Mouse (Mus musculus) heart, postnatal 0 days (tissue): Measurements from ENCODE around the gene Ssbp2. TPM values are rescaled to one million over a fixed set of nuclear protein-coding genes. Genes with fewer than 3 reads are reported as not detected.

Experiments used
- ATAC-seq: fragments of 200-750 bp; cut with Nextera tagmentation; 2 replicates; pipeline ENCODE4 v1.8.0; 2017; ENCODE audit warnings: low read depth, moderate number of reproducible peaks, moderate library complexity; ENCODE audit not compliant: insufficient read depth
- DNase-seq: peaks from one replicate; pipeline ENCODE4 v3.0.0-alpha.2; 2016; ENCODE audit warnings: low spot score
- H3K27ac ChIP-seq: fragments of 300-500 bp; sonication (generic); 2 replicates; pipeline ENCODE4 v1.5.1; 2014; ENCODE audit warnings: low read depth, mild to moderate bottlenecking
- H3K27me3 ChIP-seq: fragments of 300-500 bp; sonication (generic); 2 replicates; pipeline ENCODE4 v1.6.1; 2014; ENCODE audit warnings: low read length, mixed read lengths; ENCODE audit not compliant: control insufficient read depth, insufficient read depth
- H3K36me3 ChIP-seq: fragments of 300-500 bp; sonication (generic); replicated peaks from 2 replicates; pipeline ENCODE4 v1.6.1; 2014; ENCODE audit warnings: low read length, mixed read lengths; ENCODE audit not compliant: control insufficient read depth, insufficient read depth
- H3K4me1 ChIP-seq: fragments of 300-500 bp; sonication (generic); 2 replicates; pipeline ENCODE4 v1.6.1; 2014; ENCODE audit warnings: antibody characterized with exemption; ENCODE audit not compliant: control insufficient read depth, insufficient read depth
- H3K4me2 ChIP-seq: fragments of 300-500 bp; sonication (generic); 2 replicates; pipeline ENCODE4 v1.6.1; 2014; ENCODE audit warnings: low read depth, mild to moderate bottlenecking, low read length, moderate library complexity
- H3K4me3 ChIP-seq: fragments of 300-500 bp; sonication (generic); 2 replicates; pipeline ENCODE4 v1.5.1; 2014; ENCODE audit warnings: low read depth, low read length
- H3K9ac ChIP-seq: fragments of 300-500 bp; sonication (generic); replicated peaks from 2 replicates; pipeline ENCODE4 v1.6.1; 2014; ENCODE audit warnings: low read depth, low read length, mixed read lengths
- H3K9me3 ChIP-seq: fragments of 300-500 bp; sonication (generic); replicated peaks from 2 replicates; pipeline ENCODE4 v1.6.1; 2016; ENCODE audit warnings: low read length; ENCODE audit not compliant: control insufficient read depth
- CTCF ChIP-seq: IDR thresholded peaks from 2 replicates; pipeline ENCODE4 v1.5.1; 2016; ENCODE audit warnings: antibody characterized with exemption, control low read depth, low read depth
- EP300 ChIP-seq: IDR thresholded peaks from 2 replicates; pipeline ENCODE4 v1.6.1; 2016; ENCODE audit warnings: antibody characterized with exemption, low read depth
- WGBS: fragments of 180-500 bp; shearing (Covaris S2); extraction: QIAGEN DNeasy Blood & Tissue Kit; methylation state at CpG from one replicate; pipeline ENCODE4 v1.1.7; 2014; 5-methylcytosine and 5-hydroxymethylcytosine counted together
- polyA plus RNA-seq: library from polyadenylated mRNA; unstranded; fragments of >200 nt; fragmentation: Nextera tagmentation; extraction: Ambion mirVana; gene quantifications from 2 replicates; pipeline ENCODE4 v1.2.1, GENCODE M21; 2015
- total RNA-seq: library from RNA; depleted of rRNA; stranded (reverse); fragments of >200 nt; gene quantifications from 2 replicates; pipeline ENCODE4 v1.2.3, GENCODE M21; 2014; ENCODE audit warnings: low replicate concordance

The Ssbp2 gene
- total and polyA plus RNA-seq, 2 experiments from 2014 or later: 70.8 to 74.2 TPM

DNA sequence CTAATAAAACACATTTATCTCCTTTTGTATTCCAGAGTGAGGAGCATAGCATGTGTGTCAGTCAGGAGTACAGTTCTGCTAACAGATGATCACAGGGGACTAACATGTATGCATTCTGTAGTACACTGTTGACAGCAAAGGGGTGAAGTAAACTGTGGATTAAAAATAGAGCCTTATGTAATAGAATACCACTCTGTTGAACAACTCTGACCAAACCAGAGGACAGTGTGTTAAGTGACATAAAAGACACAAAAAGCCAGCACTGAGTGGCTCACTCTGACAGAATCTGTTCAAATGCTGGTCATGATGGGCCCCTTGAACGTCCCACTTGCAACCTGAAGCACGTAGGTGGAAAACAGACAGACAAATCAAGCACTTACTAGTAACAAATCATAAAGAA is 235.3 kb downstream of the Ssbp2 start:
- peaks cover 4% of the 10 kb centered on the region for H3K36me3 ChIP-seq
- no peaks in the 10 kb centered on the region for H3K27me3 ChIP-seq
- no peak for TF ChIP-seq EP300
- TF ChIP-seq CTCF: no peak
- H3K4me1 ChIP-seq: peaks cover 18% of the 10 kb centered on the region; the same call in 1 of the 2 replicates
- H3K9ac ChIP-seq: no peak overlapping the region
- WGBS: 41% methylated on average over 2 of the region's 2 CpGs
- ATAC-seq: peak; percentile 81
- no peaks in the 10 kb centered on the region for H3K9me3 ChIP-seq
- peak overlapping the region; percentile 73 for H3K27ac ChIP-seq
- no peak overlapping the region for H3K4me2 ChIP-seq
- DNase-seq: no peak
- H3K4me3 ChIP-seq: no peak overlapping the region

DNA sequence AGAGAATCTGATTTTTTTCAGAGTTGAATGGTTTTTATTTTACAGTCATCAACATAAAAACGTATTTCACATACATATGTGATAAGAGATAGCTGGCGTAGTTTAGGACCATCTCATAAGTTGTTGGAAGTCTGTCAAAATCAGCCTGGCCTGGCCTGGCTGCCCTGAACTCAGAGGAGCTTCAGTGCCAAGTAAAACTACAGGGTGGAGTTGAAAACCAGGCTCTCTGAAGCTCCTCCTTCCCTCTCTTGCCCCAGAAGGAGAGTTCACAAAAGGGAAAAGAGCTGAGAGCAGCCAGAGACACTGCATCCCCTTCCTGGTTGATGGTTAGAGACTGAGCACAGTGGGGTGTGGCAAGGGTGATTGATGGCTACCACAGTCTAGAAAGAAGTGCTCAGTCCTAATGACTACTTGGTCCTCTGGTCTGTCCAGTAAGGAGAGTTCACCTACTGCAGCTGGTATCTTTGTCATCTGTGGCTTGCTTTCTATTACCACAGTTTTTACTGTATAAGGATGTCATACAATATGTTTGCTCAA is 236.1 kb downstream of the Ssbp2 start:
- DNase-seq (peak; percentile 60), ATAC-seq (peak; percentile 53; the same call in 1 of the 2 replicates)
- H3K36me3 ChIP-seq: peaks cover 9% of the 10 kb centered on the region
- peaks cover 18% of the 10 kb centered on the region; the same call in 1 of the 2 replicates for H3K4me1 ChIP-seq
- H3K27me3 ChIP-seq: no peaks in the 10 kb centered on the region
- no peaks in the 10 kb centered on the region for H3K9me3 ChIP-seq
- TF ChIP-seq CTCF (no peak), EP300 (no peak)
- H3K4me3 ChIP-seq: no peak overlapping the region
- WGBS: 26% methylated on average over 2 of the region's 2 CpGs
- peak overlapping the region; percentile 73 for H3K27ac ChIP-seq
- H3K4me2 ChIP-seq: no peak overlapping the region
- H3K9ac ChIP-seq: no peak overlapping the region

DNA sequence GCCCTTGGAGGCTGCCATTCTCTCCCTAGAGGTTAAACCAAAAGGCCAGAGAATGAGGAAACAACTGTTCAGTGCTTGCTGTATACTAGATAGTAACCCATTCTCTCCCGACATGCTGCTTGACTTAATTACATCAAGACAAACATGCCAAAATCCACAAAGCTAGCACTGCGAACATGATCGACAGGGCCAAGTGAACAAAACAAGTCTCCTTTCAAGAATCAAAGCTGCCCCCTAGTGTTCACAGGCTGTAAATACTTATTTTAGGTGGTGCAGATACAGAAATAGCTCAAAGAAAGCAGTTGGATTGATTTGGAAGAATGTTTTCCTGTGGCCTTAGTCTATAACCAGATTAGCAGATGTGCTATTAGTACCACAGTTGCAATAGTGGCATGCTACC is 236.9 kb downstream of the Ssbp2 start:
- 42% methylated on average over 3 of the region's 3 CpGs for WGBS
- H3K9me3 ChIP-seq: no peaks in the 10 kb centered on the region
- H3K4me2 ChIP-seq: no peak overlapping the region
- no peak overlapping the region for H3K4me3 ChIP-seq
- no peaks in the 10 kb centered on the region for H3K27me3 ChIP-seq
- DNase-seq (peak; percentile 41), ATAC-seq (no peak)
- TF ChIP-seq CTCF: peak; percentile 57
- no peak for TF ChIP-seq EP300
- no peak overlapping the region for H3K9ac ChIP-seq
- peaks cover 16% of the 10 kb centered on the region for H3K36me3 ChIP-seq
- H3K27ac ChIP-seq: no peak overlapping the region; the same call in 1 of the 2 replicates
- H3K4me1 ChIP-seq: peaks cover 18% of the 10 kb centered on the region; the same call in 1 of the 2 replicates

DNA sequence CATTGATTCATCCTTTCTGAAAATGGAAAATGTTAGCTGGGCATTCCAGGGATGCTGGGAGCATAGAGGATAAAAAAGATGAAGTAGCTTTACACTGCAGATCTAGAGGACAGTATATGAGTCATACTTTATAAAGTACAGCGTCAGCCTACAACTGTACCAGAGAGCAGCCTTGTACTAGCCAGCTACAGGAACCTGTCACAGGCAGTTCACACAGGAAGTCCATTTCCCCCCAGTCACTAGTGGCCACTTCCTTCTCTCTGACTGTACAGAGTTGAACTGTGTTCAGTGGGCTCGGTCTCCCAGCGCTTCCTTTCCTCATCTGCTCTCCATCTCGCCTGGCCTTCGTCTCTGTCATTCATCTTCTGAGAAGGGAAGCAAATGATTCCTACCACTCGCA is 242.3 kb downstream of the Ssbp2 start:
- Histone ChIP-seq H3K4me2 (no peak overlapping the region), H3K36me3 (peaks cover 16% of the 10 kb centered on the region), H3K27ac (no peak overlapping the region), H3K4me3 (no peak overlapping the region), H3K9ac (no peak overlapping the region), H3K9me3 (no peaks in the 10 kb centered on the region), H3K4me1 (no peaks in the 10 kb centered on the region), H3K27me3 (no peaks in the 10 kb centered on the region)
- no peak for DNase-seq
- TF ChIP-seq CTCF (no peak), EP300 (no peak)
- WGBS: 49% methylated on average over 6 of the region's 6 CpGs
- peak; percentile 51; the same call in 1 of the 2 replicates for ATAC-seq

DNA sequence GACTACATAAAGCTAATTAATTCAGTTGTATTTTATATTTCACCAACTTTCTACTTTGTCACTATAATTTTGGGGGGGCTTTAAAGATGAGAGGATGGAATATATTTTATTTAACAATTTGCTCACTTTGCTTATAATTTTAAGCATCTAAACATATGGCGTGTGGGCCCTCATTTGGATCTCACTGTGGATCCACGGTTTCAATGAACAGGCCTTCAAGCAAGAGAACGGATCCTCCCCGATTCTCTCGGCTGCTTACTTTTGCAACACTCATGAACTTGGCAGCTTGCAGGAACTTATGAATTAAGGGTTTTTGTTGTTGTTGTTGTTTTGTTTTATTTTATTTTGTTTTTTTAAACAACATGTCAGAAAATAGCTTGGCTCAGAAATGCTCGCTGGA is 259.4 kb downstream of the Ssbp2 start:
- Histone ChIP-seq H3K27me3 (no peaks in the 10 kb centered on the region), H3K36me3 (no peaks in the 10 kb centered on the region), H3K4me2 (no peak overlapping the region), H3K27ac (no peak overlapping the region), H3K9ac (no peak overlapping the region), H3K4me3 (no peak overlapping the region), H3K4me1 (no peaks in the 10 kb centered on the region), H3K9me3 (no peaks in the 10 kb centered on the region)
- WGBS: 90% methylated on average over 6 of the region's 6 CpGs
- ATAC-seq: no peak
- TF ChIP-seq CTCF: no peak
- no peak for TF ChIP-seq EP300
- no peak for DNase-seq

DNA sequence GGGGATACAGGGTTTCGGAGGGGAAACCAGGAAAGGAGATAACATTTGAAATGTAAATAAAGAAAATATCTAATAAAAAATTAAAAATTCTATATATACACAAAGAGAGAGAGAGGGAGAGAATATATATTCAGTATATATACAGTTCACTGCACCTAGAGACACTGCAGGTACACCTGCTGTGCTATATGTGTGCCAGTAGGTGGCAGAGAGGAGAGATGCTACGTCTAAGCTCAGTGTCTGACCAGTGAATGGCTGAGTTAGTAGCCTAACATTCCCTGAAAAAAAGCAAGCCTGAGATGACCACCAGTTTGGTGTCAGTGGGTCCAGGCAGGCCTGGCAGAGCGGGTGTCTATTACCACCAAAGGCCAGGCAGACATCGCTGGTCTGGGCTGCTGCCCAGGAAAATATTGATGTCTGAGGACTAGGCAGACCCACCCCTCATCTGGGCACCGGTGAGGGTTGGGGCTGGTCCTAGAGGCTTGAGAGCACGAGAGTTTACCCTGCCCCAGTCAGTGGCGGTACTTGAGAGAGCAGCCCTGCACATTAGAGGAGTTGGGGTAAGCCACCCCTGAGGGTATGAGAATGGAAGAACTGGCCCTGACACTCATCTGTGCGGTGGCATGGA is 263.1 kb downstream of the Ssbp2 start:
- H3K27me3 ChIP-seq: no peaks in the 10 kb centered on the region
- no peaks in the 10 kb centered on the region for H3K36me3 ChIP-seq
- no peak overlapping the region for H3K4me3 ChIP-seq
- TF ChIP-seq CTCF (peak; percentile 42), EP300 (no peak)
- ATAC-seq (no peak), DNase-seq (no peak)
- no peaks in the 10 kb centered on the region for H3K9me3 ChIP-seq
- H3K4me1 ChIP-seq: no peaks in the 10 kb centered on the region
- no peak overlapping the region for H3K4me2 ChIP-seq
- H3K9ac ChIP-seq: no peak overlapping the region
- H3K27ac ChIP-seq: no peak overlapping the region
- 58% methylated on average over 8 of the region's 8 CpGs for WGBS
